Mouse (Mus musculus) midbrain, embryonic 13.5 days (tissue): ENCODE measurements around the gene Dennd4a. TPM values are rescaled to one million over a fixed set of nuclear protein-coding genes. Genes with fewer than 3 reads are reported as not detected.
A peak's percentile ranks its signal among the peaks of the same experiment; 100 is the strongest.

Experiments used
- ATAC-seq: fragments of 200-750 bp; cut with Nextera tagmentation; 2 replicates; pipeline ENCODE4 v1.8.0; 2017; ENCODE audit warnings: mild to moderate bottlenecking, moderate TSS enrichment, moderate library complexity
- H3K27ac ChIP-seq: fragments of 300-500 bp; sonication (generic); 2 replicates; pipeline ENCODE4 v1.5.1; 2015; ENCODE audit warnings: inconsistent platforms, mild to moderate bottlenecking, moderate library complexity
- H3K27me3 ChIP-seq: fragments of 300-500 bp; sonication (generic); 2 replicates; pipeline ENCODE4 v1.6.1; 2015; ENCODE audit warnings: mild to moderate bottlenecking, inconsistent platforms
- H3K36me3 ChIP-seq: fragments of 300-500 bp; sonication (generic); 2 replicates; pipeline ENCODE4 v1.6.1; 2015; ENCODE audit warnings: mild to moderate bottlenecking, inconsistent platforms
- H3K4me1 ChIP-seq: fragments of 300-500 bp; sonication (generic); replicated peaks from 2 replicates; pipeline ENCODE4 v1.6.1; 2015; ENCODE audit warnings: inconsistent platforms
- H3K4me2 ChIP-seq: fragments of 300-500 bp; sonication (generic); replicated peaks from 2 replicates; pipeline ENCODE4 v1.6.1; 2015; ENCODE audit warnings: moderate library complexity, mild to moderate bottlenecking, inconsistent platforms
- H3K4me3 ChIP-seq: fragments of 300-500 bp; sonication (generic); replicated peaks from 2 replicates; pipeline ENCODE4 v1.5.1; 2015; ENCODE audit warnings: mild to moderate bottlenecking, inconsistent platforms
- H3K9ac ChIP-seq: fragments of 300-500 bp; sonication (generic); replicated peaks from 2 replicates; pipeline ENCODE4 v1.6.1; 2015; ENCODE audit warnings: mild to moderate bottlenecking, inconsistent platforms
- H3K9me3 ChIP-seq: fragments of 300-500 bp; sonication (generic); 2 replicates; pipeline ENCODE4 v1.6.1; 2016; ENCODE audit warnings: mild to moderate bottlenecking, inconsistent platforms
- WGBS: fragments of 180-500 bp; shearing (Covaris S2); methylation state at CpG from one replicate; pipeline ENCODE4 v1.1.7; 2015; 5-methylcytosine and 5-hydroxymethylcytosine counted together
- polyA plus RNA-seq: library from polyadenylated mRNA; unstranded; fragments of >200 nt; fragmentation: Nextera tagmentation; extraction: Ambion mirVana; gene quantifications from 2 replicates; pipeline ENCODE4 v1.2.1, GENCODE M21; 2015

Dennd4a gene
- polyA plus RNA-seq, 1 experiment from 2014 or later: 9.7 TPM

DNA sequence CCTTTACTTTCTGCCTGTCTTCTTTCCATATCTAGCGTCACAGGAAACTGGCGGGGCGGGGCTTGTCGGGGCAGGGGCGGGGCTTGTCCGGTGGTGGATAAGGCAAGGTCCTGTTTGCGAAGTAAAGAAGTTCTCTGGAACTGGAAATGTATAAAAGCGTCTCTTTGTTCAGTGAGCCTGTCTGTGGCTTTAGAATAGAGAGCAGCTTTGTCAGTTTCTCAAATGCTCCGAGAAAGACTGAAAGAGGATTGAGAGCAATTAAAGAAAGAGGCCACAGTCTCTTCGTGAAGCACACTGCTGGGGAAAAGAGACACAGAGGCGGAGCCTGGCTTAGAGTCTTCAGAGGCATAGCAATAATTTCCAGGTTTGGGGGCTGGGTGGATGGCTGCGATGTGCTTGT, 145.2 kb downstream of the Dennd4a start:
- Histone ChIP-seq H3K36me3 (no peaks in the 10 kb centered on the region), H3K27ac (no peak overlapping the region), H3K9ac (no peak overlapping the region), H3K4me3 (no peak overlapping the region), H3K27me3 (peaks cover 13% of the 10 kb centered on the region), H3K4me1 (peaks cover 14% of the 10 kb centered on the region), H3K4me2 (0 out of 2 replicates have a peak overlapping the region, but pooled peaks have one; percentile 19), H3K9me3 (no peaks in the 10 kb centered on the region)
- 26% methylated on average over 12 of the region's 12 CpGs for WGBS
- ATAC-seq: no peak

DNA sequence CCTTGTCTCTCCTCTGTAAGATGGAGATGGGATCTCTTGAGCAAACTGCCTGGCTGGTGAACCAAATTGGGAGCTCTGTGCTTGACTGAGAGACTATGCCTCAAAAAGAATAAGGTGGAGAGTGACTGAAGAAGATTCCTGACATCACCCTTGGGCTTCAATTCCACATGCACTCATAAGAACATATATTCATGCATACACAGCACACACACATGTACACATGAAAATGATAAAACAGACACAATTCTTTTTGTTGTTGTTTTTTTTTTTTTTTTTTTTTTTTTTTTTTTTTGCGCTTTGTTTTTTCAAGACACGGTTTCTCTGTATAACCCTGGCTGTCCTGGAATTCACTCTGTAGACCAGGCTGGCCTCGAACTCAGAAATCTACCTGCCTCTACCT, 146.1 kb downstream of the Dennd4a start:
- no peak for ATAC-seq
- peaks cover 10% of the 10 kb centered on the region; the same call in 1 of the 2 replicates for H3K27me3 ChIP-seq

GRCm38 (mm10) chr9:64960117-64960977, 149.2 kb downstream of the Dennd4a start, which contains the start of gene Ints14:
Ints14 (plus strand) TSS chr9:64960905.
- 6% methylated on average over 29 of the region's 29 CpGs for WGBS
- no peaks in the 10 kb centered on the region for H3K9me3 ChIP-seq
- peak within 1 kb of the TSS; percentile 83 for H3K4me3 ChIP-seq
- H3K27me3 ChIP-seq: no peaks in the 10 kb centered on the region
- ATAC-seq: peak; percentile 98
- peak within 1 kb of the TSS; percentile 73 for H3K4me2 ChIP-seq
- peak within 1 kb of the TSS; percentile 84 for H3K27ac ChIP-seq
- H3K36me3 ChIP-seq: peaks cover 17% of the 10 kb centered on the region
- H3K9ac ChIP-seq: peak within 1 kb of the TSS; percentile 92
- peaks cover 20% of the 10 kb centered on the region for H3K4me1 ChIP-seq

More for the DNA sequence above, 146.1 kb downstream of the Dennd4a start:
- Histone ChIP-seq H3K36me3 (no peaks in the 10 kb centered on the region), H3K27ac (no peak overlapping the region), H3K9ac (no peak overlapping the region), H3K4me1 (peaks cover 18% of the 10 kb centered on the region), H3K4me3 (no peak overlapping the region), H3K9me3 (no peaks in the 10 kb centered on the region), H3K4me2 (no peak overlapping the region)
- WGBS: 73% methylated on average over 3 of the region's 3 CpGs

GRCm38 (mm10) chr9:64960978-64961320, 149.8 kb downstream of the Dennd4a start:
- Histone ChIP-seq H3K4me3 (peak overlapping the region; percentile 83), H3K27ac (peak overlapping the region; percentile 84), H3K27me3 (no peaks in the 10 kb centered on the region), H3K9ac (peak overlapping the region; percentile 92), H3K4me2 (peak overlapping the region; percentile 73), H3K4me1 (peaks cover 20% of the 10 kb centered on the region), H3K36me3 (peaks cover 23% of the 10 kb centered on the region), H3K9me3 (no peaks in the 10 kb centered on the region)
- whole genome bisulfite sequencing: 0% methylated on average over 17 of the region's 17 CpGs
- peak; percentile 88; the same call in 1 of the 2 replicates for ATAC-seq

Other genes starting within 250 kb of the Dennd4a start
- 378 and 397 TPM in 2 replicates for gene Rab11a, start 73.6 kb upstream of the Dennd4a start, polyA plus RNA-seq
- 0.03 and 0.04 TPM in 2 replicates for gene Slc24a1, start 140.3 kb downstream of the Dennd4a start, polyA plus RNA-seq
- 46.1 and 50.3 TPM in 2 replicates for gene Ints14, start 149.6 kb downstream of the Dennd4a start, polyA plus RNA-seq
- gene Hacd3, start 210.4 kb downstream of the Dennd4a start, polyA plus RNA-seq: 188 and 192 TPM in 2 replicates
- gene Dpp8, start 221.1 kb downstream of the Dennd4a start, polyA plus RNA-seq: 40.4 and 45.5 TPM in 2 replicates